Mouse (Mus musculus) fat pad, adult 2 months (tissue): ENCODE data around the gene Ccpg1.

Experiments
- DNase-seq: peaks from one replicate; pipeline ENCODE4 v3.0.0-alpha.2; 2011; ENCODE audit warnings: low read depth, low spot score; ENCODE audit errors: extremely low read depth

Gene Ccpg1

DNA sequence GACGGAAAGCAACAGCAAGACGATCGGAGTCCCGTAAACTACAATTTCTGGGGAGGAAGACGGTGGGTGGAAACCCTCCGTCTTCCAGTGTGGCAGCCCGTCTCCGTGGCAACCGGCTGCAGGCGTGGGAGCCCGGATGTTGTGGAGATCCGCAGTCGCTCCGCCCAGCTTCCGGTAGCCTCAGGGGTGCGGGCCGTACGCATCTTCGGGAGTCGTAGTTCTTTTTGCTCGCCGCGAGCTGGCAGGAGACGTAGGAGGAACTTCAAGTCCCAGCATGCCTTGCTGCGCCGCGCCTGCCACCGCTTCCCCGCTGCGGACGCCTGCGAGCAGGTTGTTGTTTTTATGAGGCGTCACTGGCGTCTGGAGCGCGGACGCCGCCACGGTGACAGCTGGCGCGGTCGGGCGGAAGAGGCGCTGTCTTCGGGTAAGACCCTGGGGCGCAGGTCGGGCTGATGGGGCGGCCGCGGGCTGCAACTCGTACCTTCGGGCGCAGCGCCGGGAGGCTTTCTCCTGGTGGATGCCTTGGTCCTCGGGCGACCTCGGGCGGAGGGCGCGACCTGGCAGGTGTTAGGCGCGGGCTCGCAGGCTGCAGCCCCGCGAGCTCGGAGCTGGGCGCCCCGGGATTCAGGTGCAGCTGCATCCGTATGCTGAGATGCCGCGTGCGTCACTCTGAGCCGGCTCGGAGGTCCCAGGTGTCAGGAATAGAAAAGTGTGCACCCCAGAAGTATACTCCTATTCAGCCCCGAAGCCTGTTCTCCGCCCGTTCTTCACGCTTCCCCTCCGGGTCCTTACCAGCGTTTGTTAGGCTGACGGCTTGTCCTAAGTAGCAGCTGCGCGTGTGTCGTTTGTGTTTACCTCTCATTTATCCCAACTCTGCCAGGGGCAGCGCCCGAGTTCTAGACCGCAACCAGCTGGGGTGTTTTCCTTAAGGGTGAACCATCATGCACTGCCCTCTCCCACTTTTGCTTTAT, at the start of gene Ccpg1, which contains the start of gene Ccpg1os:
Gene Ccpg1, plus strand, starts transcription at position 180 of the 971 bp plus-strand sequence.
Gene Ccpg1os, minus strand, starts transcription at position 133 of the 971 bp plus-strand sequence.
- DNase-seq: peak; percentile 85

DNA sequence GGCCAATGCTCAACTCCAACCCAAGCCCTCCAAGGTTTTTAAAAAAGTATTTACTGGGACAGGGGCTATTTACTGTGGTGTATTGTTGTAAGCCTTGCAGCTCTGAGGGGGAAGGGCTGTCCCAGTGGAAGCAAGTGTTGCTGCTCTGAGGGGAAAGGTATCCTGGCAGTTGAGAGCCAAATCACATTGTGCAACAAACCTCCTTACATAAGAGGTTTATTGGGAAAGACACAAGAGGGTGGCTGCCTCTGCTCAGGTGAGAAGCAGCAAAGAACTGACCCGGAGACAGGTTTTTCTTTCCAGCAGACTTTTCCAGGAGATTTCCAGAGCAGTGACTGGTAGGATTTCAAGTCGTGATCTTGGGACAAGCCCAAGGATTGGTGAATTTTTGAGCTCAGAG, 48.9 kb upstream of the Ccpg1 start:
- DNase-seq: peak; percentile 56

DNA sequence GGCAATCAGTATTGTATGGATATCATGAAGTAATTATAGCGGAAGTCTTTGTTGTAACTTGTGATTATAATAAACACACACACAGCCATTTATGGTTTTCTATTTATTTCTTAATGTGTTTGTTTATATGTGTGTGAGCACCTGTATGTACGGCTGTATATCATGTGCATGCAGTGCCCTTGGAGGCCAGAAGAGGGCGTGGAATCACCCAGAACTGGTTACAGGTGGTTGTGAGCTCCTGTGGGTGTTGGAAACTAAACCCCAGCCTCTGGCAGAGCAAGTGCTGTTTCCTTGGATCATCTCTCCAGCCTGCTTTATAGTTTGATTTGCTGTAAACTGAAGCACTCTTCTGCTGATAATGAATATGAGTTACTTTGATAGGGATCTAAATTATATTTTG, 41.8 kb upstream of the Ccpg1 start:
- no peak for DNase-seq

DNA sequence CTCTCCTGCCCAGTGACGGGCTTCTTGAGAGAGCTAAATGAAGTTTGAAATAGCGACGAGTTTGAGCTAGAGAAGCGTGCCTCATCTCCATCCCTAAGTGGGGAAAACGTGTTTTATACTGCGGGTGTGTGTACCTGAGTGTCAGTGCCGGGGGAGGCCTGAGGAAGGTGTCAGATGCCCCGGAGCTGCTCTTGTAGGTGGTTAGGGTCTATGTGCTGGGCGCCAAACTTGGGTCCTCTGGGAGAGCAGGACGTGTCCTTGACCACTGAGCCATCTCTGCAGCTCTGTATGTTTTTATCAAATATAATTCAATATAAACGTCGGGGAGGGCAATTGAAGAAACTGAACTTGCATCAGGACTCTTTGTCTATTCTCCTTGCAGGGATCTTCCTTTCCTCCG, 40.9 kb upstream of the Ccpg1 start:
- no peak for DNase-seq

DNA sequence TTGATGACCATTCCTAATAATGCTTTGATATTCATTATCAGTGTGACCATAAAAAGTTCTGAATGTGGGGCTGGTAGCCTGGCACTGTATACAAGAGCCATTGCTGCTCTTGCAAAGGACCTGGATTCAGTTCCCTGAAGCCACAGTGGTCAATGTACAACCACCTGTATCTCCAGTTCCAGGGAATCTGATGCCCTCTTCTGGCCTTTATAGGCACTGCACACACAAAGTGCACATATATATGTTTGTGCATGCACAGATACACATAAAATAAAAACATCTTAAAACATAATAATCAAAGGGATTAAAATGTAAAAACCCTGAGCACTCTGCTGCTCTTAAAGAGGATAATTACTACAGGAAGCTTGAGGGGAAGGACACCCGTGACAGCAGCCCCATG, 38.2 kb upstream of the Ccpg1 start:
- DNase-seq: no peak

DNA sequence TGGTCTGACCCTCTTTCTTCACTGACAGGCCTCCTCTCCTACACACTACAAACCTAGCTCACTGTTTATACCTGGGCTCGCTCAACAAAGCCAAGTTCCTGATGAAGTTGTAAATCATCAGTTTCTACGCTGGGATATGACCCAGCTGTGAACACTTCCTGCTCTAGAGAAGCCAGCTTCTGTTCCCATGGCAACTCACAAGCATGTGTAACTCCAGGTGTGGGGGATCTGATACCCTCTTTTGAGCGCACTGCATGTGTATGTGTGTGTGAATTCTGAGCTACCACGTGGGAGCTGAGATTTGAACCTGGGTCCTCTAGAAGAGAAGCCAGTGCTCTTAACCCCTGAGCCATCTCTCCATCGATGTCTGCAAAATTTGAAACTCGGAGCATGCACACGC, 35.7 kb upstream of the Ccpg1 start:
- DNase-seq: no peak

DNA sequence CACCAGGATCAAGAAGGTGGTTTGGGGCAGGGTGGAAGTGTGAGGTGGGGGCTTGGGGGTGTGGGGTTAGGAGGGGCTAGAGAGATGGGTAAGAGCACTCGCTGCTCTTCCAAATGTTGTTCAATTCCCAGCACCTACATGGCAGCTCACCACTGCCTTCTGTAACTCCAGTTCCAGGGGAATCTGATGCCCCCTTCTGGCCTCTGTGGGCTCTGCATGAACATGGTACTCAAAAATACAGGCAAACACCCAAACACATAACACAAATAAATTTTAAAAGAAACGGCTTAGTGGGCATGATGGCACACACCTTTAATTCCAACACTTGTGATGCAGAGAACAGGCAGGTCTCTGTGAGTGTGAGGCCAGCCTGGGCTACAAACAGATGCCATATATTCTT, 30.5 kb upstream of the Ccpg1 start:
- DNase-seq: no peak

DNA sequence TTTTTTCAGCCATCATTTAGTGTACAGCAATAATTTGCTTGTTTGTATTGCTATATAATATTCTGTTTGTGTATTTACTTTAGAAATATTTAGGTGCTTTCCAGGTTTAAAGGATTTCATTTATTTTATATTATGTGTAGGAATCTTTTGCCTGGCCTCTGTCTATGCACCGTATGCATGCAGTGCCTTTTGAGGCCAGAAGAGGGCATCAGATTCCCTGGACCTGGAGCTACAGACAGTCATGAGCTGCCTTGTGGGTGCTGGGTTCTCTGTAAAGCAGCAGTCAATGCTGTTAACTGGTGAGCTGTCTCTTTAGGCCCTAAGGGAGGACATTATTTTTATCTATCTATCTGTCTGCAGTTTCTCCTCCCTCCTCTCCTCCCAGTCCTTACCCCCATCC, 29.7 kb upstream of the Ccpg1 start:
- no peak for DNase-seq

DNA sequence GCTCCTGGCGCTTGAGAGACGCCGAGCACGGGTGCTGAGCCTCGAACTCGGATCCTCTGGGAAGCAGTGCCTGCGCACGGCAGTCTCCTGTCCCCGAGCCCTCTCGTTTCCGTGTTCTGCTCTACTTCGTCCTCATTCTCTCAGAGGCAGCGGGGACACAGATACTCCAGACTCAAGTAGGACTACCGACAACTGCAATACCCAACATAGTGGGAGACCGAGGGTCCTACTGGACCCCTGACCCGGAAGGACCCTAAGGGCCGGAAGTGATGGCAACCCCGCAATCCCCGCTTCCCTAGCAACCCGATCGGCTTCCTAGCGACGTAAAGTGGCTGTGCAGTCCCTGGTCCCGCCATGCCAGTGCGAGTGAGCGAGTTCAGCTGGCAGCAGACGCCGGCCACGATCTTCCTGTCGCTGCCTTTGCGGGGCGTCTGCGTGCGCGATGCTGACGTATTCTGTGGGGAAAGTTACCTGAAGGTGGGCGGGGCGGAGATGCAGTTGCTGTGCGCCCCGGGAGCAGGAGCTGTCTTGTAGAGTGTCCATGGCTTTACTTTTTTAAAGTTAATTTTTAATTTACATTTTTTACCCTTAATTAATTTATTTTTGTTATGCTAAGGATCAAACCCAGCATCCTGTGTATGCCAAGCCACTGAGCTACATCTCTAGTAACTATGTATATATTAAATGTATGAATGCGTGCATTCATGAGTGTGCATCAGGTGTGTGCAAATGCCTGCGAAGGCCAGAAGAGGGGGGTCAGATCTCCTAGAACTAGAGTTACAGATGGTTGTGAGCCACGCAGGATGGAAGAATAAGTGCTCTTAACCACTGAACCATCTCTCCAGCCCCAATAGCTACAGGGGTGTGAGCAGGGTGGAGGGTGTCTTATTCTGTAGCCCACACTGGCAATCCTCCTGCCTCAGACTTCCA, 26.4 kb upstream of the Ccpg1 start, which contains the start of the genes Dyx1c1 and Gm44503:
Gene Dyx1c1, plus strand, starts transcription at position 265 of the 930 bp plus-strand sequence.
Gene Gm44503, plus strand, starts transcription at position 332 of the 930 bp plus-strand sequence.
- DNase-seq: no peak

DNA sequence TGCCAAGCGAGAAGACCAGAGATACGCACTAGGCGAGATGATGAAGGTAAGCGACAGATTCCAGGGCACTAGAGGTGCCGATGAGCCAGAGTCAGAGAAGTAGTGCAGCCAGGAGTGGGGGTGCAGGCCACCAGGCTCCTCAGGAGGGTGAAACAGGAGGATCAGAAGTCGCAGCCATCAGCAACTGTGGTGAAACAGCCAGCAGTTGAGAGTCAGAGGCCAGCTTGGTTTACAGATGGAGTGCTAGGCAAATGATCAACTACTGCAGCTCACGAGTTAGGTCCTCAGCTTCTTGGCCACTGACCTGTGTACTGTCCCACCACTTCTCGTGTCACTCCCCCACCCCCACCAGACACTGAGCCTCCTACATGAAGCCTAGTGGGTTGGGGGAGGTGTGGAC, 23.9 kb upstream of the Ccpg1 start:
- no peak for DNase-seq

DNA sequence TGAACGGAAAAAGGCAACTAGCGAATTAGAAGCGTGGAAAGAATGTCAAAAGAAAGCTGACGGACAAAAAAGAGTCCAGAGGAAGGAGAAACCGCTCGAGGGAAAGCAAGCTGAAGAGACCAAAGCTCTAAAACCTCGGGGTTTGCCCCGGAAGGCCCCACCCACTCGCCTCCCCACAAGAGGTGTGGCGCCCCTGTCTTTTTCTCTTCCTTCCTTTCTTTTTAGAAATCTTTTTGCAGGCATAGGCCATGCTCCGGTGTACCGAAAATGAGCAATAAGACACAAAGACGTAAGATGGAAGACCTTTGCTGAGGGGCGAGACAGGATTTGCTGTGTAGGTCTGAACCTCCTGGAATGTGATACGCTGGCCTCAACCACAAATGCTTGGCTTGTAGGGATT, 23.3 kb upstream of the Ccpg1 start:
- DNase-seq: no peak

DNA sequence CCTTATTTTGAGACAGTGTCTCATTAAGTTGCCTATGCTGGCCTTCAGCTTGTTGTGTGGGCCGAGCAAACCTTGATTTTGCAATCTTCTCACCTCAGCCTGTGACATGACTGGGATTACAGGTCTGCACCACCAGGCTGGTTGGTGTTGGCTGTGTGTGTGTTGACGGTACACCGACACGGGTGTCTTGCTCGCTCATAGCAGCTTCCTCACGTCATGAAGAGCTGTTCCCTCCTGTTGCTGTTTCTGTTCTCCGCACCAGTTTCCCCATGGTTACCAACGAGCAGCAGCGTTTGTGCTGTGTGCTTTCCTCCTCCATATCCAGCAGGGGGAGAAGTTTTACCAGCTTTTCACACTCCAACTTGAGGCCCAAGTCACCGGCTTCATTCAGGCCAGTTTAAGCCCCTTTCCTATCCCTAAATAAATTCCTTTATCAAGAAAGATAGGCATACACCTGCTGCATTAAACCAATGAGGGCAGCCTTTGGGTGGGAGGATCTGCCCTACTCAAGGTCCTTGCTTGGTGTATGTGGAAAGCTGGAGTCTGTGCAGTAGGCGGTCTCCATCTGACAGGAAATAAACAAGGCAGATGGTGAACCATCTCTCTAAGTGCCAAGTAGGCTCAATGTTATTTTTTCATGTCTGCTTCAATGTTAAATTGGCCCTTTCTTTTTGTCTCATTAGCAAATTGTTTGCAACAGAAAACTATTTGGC, 16.7 kb upstream of the Ccpg1 start:
- DNase-seq: peak; percentile 37

DNA sequence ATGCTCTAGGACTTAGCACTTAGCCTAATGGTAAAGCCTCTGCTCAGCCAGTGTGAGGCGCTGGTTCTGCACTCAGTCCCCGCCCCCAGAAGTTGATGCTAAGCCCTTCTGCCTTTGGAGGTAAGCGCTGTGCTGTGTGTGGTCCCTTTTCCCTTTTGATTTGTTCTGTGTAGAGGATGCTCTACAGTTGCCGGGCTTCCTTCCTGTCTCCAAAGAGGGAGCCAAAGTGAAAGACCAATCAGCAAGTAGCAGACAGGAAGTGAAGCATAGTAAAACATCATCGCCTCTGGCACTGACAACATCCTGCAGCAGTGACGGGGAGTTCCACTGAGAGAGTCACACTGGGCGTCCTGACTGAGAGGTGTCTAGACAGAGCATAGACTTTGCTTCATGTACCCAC, 15.4 kb upstream of the Ccpg1 start:
- no peak for DNase-seq

DNA sequence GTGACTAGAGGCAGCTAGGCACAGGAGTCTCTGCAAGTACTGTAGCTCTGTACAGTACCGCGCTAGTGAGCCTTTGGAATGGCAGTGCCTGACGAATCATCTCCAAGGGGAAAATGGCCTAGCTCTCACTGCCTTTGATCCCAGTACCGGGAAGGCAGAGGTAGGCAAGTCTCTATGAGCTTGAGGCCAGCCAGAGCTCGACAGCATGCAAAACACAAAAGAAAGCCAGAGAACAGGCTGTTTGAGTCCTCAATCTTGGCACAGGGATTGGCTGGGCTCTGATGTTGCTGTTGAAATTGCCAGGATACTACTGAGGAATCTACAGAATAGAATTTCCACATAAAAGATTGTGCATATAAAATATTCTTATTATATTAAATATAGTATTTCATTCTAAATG, 12.8 kb upstream of the Ccpg1 start:
- DNase-seq: no peak

DNA sequence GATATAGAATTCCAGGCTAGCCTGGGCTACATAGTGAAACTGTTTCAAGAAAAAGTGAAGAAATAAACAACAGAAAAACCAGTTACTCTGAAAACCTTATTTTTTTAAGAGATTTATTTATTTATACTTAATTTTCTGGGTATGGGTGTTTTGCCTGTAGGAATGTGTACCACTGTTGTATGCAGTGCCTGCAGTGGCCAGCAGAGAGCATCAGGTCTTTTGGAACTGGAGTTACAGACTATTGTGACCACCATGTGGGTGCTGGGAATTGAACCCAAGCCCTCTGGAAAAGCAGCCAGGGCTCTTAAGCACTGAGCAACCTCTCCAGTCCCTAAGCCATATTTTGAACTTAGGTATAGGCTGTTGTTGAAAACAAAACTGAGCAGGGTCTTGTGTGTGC, 12.2 kb upstream of the Ccpg1 start:
- no peak for DNase-seq

DNA sequence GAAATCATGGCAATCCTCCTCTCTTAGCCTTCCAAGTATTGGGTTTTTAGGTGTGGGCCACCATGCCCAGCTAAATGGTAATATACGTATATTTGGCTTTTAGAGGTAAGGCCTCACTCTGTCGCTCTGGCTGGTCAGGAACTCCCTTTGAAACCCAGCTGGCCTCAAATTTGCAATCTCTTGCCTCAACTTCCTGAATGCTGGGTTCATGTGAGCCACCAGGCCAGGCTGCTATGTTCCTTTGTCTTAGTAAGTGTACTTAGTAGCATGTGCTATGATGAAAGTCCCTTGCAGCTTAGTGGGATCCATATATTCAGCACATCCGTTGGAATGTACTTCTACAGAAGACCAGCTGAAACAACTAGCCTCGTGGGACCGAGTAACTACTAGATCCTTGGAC, 10.5 kb upstream of the Ccpg1 start:
- no peak for DNase-seq

DNA sequence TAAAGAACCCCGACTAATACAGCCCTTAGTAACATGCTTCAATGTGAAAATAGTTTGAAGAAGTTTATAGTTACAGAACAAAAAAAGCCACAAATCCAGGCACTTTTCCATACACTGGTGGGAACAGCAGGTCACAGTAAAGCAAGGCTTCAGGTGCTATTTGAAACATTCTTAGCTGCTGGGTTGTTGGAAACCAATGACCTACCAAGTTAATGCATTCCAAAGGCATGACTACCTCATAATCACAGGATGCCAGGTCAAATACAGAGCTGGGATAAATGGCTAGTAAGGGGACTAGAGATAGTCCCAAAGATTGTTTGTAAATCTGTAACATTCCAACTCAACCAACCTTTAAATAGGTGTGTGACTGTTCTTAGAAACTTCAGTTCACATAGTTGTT, 10.0 kb upstream of the Ccpg1 start:
- no peak for DNase-seq

DNA sequence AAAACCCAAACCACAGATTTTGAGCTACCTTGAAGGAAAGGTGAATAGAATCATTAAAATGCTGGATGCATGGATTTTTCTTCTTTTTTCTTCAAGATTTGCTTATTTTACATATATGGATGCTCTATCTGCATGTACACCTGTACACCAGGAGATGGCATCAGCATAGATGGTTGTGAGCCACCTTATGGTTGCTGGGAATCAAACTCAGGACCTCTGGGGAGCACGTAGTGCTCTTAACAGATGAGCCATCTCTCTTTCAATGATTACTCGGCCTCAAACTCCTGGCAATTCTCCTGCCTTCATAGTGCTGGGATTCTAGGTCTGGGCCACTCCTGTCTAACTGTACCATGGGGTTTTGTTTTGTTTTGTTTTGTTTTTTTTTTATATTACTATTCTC, 2.2 kb upstream of the Ccpg1 start:
- DNase-seq: no peak

DNA sequence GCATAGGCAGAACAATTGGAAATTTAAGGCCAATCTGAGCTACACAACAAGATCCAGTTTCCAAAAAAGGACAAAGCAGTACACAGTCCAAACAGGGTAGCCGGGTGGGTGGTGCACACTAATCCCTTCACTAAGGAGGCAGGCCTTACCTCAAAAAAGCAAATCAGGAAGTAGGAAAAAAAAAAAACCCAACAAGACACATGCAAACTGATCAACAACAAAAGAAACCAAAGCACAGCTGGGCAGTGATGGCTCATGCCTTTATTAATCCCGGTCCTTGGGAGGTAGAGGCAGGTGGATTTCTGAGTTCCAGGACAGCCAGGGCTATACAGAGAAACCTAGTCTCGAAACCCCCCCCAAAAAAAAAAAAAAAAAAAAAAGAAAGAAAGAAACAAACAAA, 2.5 kb downstream of the Ccpg1 start:
- no peak for DNase-seq

DNA sequence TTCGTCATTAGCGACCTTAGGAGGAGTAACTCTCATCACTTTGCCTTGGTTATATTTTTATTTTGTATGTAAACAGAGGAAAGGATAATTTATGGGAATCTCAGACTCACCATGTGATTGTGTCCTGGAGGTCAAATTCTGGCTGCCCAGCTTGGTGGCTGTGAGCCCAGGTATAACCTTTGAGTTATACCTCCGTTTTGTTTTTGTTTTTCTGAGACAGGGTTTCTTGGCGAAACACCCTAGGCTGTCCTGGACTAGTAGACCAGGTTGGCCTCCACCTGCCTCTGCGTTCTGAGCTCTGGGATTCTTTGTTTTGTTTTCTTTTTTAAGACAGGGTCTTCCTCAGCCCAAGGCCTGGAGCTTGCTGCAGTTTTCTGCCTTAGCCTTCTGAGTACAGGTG, 3.5 kb downstream of the Ccpg1 start:
- DNase-seq: no peak

DNA sequence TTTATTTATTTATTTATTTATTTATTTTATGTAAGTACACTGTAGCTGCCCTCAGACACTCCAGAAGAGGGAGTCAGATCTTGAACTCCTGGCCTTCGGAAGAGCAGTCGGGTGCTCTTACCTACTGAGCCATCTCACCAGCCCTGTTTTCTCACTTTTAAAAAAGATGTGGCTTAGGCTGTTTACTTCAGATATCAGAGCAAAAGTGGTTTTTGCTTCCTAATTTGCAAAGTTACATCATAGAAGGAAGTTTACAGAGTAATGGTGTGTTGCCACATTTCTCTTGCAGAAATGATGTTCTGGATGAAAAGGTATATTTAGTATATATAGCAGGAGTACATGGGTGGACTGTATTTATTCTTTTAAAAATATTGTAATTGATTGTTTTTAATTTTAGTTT, 6.2 kb downstream of the Ccpg1 start:
- DNase-seq: no peak
